Mouse (Mus musculus): ENCODE measurements around the gene Dmd.

GRCm38 (mm10) chrX:85098691-85099090 is 2150.0 kb downstream of the Dmd start:
- TF ChIP-seq POLR2A (IDR thresholded peaks at IDR 0.05; ENCODE audit: borderline replicate concordance, insufficient read depth, low read length) = no peak
- TF ChIP-seq CTCF (IDR thresholded peaks at IDR 0.05; ENCODE audit: borderline replicate concordance, insufficient read depth, low read depth, low read length) = no peak

Measured in cerebellum, adult 2 months (tissue).